Mouse (Mus musculus) cerebellum, adult 2 months (tissue): ENCODE data around the gene Cdh22. TPM values are rescaled to one million over a fixed set of nuclear protein-coding genes. Genes with fewer than 3 reads are reported as not detected.

Experiments used
- DNase-seq, 2 experiments: peaks; one replicate each; pipeline ENCODE4 v3.0.0; 2021
- H3K27ac ChIP-seq: fragments of 200-500 bp; 2 replicates; pipeline ENCODE4 v1.5.1; 2012; ENCODE audit warnings: low read length, control low read depth, inconsistent platforms; ENCODE audit not compliant: insufficient read depth
- H3K27me3 ChIP-seq: fragments of 200-500 bp; 2 replicates; pipeline ENCODE4 v1.6.1; 2012; ENCODE audit warnings: inconsistent platforms, mild to moderate bottlenecking, low read length, moderate library complexity; ENCODE audit not compliant: control insufficient read depth, insufficient read depth
- H3K4me1 ChIP-seq: fragments of 200-500 bp; 2 replicates; pipeline ENCODE4 v1.6.1; 2011; ENCODE audit warnings: low read length; ENCODE audit not compliant: control insufficient read depth, insufficient read depth
- H3K4me3 ChIP-seq: fragments of 200-500 bp; replicated peaks from 2 replicates; pipeline ENCODE3; 2011; ENCODE audit warnings: mild to moderate bottlenecking, low read depth, low read length, control low read depth; ENCODE audit not compliant: insufficient read depth
- CTCF ChIP-seq: fragments of 200-500 bp; IDR thresholded peaks from 2 replicates; pipeline ENCODE4 v1.5.1; 2011; ENCODE audit warnings: low read depth, mild to moderate bottlenecking, control low read depth, low read length, moderate library complexity, borderline replicate concordance; ENCODE audit not compliant: insufficient read depth
- POLR2A ChIP-seq: fragments of 200-500 bp; IDR thresholded peaks from 2 replicates; pipeline ENCODE4 v1.6.1; 2011; ENCODE audit warnings: low read length, control low read depth, borderline replicate concordance; ENCODE audit not compliant: insufficient read depth
- WGBS: fragments of 180-500 bp; shearing (Covaris S2); methylation state at CpG from one replicate; pipeline ENCODE4 v1.1.7; 2018; 5-methylcytosine and 5-hydroxymethylcytosine counted together
- polyA plus RNA-seq: library from polyadenylated mRNA; depleted of rRNA; stranded (reverse); fragments of >200 nt; gene quantifications from 2 replicates; pipeline ENCODE4 v1.2.3, GENCODE M21; 2012

Gene Cdh22
- polyA plus RNA-seq, 1 experiment: 51.9 TPM

DNA sequence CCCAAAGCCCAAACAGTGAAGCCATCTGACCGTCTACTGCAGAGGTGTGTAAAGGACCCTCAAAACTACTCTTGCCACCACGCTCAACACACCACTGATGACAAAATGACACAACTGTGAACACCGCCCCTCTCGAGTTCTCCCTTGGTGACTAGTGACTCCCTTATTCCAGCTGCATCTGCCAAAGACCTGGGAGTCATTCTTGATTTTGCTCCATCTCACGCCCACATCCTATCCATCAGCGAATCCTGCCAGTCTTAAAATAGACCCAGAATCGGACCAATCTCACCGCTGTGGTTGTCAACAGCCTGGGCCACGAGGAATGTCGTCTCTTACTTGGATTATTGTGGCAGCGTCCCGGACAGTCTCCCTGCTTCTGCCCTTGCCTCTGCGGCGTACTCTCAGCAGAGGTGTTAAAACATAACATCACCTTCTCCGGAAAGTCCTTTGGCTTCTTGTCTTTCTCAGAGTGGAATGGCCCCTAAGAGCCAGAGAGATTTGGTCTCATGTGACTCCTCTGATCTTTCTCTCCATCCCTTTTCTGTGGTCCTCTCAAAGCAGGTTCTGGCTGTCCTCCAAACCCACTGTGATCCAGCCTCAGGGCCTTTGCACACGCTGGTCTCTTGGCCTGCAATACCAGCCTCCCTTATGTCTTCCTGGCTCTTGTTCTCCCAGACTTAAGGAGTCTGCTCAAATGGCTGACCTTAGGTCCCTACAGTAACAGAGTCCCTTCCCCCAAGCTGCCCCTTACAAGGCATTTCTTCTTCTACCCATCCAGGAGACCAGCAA lies 17.1 kb downstream of the Cdh22 start:
- no peak for TF ChIP-seq POLR2A
- no peak for TF ChIP-seq CTCF
- 65% methylated on average over 16 of the region's 16 CpGs for WGBS
- Histone ChIP-seq H3K27me3 (no peaks in the 10 kb centered on the region), H3K4me3 (no peak overlapping the region), H3K4me1 (peaks cover 66% of the 10 kb centered on the region), H3K27ac (no peak overlapping the region)
- no peak for DNase-seq

- Histone ChIP-seq H3K4me3 (peak overlapping the region; percentile 17), H3K27me3 (no peaks in the 10 kb centered on the region), H3K27ac (no peak overlapping the region), H3K4me1 (peaks cover 57% of the 10 kb centered on the region)
- TF ChIP-seq POLR2A: no peak
- no peak for TF ChIP-seq CTCF
- peak; percentile 78 to 80 for DNase-seq
- 12% methylated on average over 39 of the region's 39 CpGs for WGBS
These were observed 19.3 kb downstream of the Cdh22 start for GRCm38 (mm10) chr2:165215103-165215951.

DNA sequence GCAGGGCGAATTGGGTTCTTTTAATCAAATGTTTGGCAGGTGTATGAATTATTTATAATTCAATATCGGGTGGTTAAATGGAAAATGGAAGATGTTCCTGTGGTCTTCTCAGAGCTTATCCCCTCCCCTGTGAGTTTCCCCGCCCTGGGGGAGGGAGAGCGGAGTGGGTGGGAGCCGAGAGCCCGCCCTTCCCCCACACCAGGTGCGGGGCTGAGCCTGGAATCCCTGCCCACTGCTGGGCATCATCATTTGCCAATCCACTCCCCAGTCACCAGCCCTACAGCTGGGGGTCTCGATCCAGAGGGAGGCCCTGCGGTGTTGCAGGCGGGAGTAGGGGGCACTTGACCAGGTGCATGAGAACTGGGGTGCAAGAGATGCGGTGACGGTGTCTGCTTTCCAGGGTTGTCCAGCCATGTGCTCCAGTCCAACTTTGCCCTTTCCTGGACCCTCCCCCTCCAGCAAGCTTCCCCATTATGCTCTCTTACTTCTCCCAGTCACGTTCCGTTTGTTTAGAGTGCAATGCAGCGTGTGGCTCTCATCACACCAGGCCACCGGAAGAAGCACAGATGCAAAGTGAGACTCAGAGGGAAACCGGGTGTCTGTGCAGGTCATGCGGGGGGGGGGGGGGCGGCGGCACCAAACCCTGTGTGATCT lies 23.1 kb downstream of the Cdh22 start:
- 33% methylated on average over 20 of the region's 20 CpGs for WGBS
- H3K4me1 ChIP-seq: peaks cover 45% of the 10 kb centered on the region
- no peaks in the 10 kb centered on the region for H3K27me3 ChIP-seq
- no peak overlapping the region for H3K27ac ChIP-seq
- TF ChIP-seq CTCF (no peak), POLR2A (no peak)
- no peak overlapping the region for H3K4me3 ChIP-seq
- DNase-seq: no peak

DNA sequence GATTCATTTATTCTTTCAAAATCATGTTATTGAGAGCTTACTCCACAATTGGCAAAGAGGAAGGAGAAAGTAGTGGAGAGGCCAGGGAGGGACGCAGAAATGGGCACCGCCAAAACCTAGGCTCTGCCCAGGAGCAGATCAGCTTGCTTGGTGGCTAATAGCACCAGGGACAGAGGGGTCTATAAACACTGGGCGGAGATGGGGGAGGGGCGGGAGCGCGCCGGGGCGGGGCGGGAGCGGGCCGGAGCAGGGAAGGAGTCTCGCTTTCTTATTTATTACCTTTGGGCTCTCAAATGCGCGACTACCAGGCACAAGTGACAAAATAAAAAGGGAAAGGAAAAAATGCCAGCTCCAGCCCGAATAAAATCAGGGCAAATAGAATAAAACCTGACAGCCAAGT lies 23.7 kb downstream of the Cdh22 start:
- peaks cover 43% of the 10 kb centered on the region for H3K4me1 ChIP-seq
- no peak overlapping the region for H3K4me3 ChIP-seq
- 31% methylated on average over 15 of the region's 15 CpGs for WGBS
- H3K27ac ChIP-seq: no peak overlapping the region
- no peak for DNase-seq
- TF ChIP-seq CTCF (no peak), POLR2A (no peak)
- no peaks in the 10 kb centered on the region for H3K27me3 ChIP-seq

GRCm38 (mm10) chr2:165207689-165208088 lies 27.0 kb downstream of the Cdh22 start:
- DNase-seq: peak in 1 of 2 experiments; percentile 62
- TF ChIP-seq POLR2A: no peak
- Histone ChIP-seq H3K4me3 (no peak overlapping the region), H3K27ac (no peak overlapping the region), H3K27me3 (no peaks in the 10 kb centered on the region), H3K4me1 (peaks cover 37% of the 10 kb centered on the region)
- WGBS: 31% methylated on average over 11 of the region's 11 CpGs

DNA sequence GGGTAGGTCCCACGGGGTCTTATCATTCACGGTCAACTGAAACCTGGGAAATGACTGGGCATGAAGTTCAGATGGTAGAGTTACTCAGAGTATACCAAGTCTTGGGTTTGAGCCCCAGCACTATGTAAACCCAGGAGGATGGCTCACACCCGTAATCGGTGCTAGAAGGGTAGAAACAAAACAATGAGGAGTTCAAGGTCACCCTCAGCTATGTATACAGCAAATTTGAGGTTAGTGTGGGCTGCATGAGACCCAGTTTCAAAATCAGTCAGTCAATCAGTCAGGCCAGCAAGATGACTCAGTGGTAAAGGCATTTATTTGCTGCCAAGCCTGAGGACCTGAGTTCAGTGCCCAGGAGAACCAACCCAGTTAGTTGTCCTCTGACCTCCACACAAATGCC lies 27.6 kb downstream of the Cdh22 start:
- H3K27me3 ChIP-seq: no peaks in the 10 kb centered on the region
- 76% methylated on average over 4 of the region's 4 CpGs for WGBS
- no peak for DNase-seq
- no peak for TF ChIP-seq POLR2A
- no peak for TF ChIP-seq CTCF
- H3K4me1 ChIP-seq: peaks cover 39% of the 10 kb centered on the region
- no peak overlapping the region for H3K4me3 ChIP-seq
- no peak overlapping the region for H3K27ac ChIP-seq

DNA sequence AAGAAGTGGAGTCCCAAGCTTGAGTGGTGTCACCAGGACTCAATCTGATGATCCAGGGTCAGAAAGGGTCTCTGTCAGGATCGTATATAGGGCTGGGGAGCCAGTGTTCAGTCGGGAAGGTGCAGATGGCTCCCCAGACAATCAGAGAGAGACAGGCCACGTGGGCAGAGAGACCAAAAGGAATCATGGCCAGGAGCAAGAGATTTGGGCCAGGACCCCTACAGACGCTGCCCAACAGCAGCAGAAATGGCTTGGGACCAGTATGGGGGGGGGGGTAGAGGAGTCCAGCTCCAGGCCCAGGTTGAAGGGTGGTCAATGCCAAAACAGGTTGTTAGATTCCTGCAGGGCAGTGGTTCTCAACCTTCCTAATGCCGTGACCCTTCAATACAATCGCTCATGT lies 29.2 kb downstream of the Cdh22 start:
- WGBS: 46% methylated on average over 6 of the region's 6 CpGs
- Histone ChIP-seq H3K4me3 (no peak overlapping the region), H3K4me1 (peaks cover 35% of the 10 kb centered on the region), H3K27me3 (no peaks in the 10 kb centered on the region), H3K27ac (no peak overlapping the region)
- TF ChIP-seq POLR2A: no peak
- TF ChIP-seq CTCF: no peak
- no peak for DNase-seq
